Mouse (Mus musculus) liver, embryonic 14.5 days (tissue): ENCODE measurements around the gene Nlgn2. TPM values are rescaled to one million over a fixed set of nuclear protein-coding genes. Genes with fewer than 3 reads are reported as not detected.

Source experiments
- ATAC-seq: fragments of 200-750 bp; cut with Nextera tagmentation; 2 replicates; pipeline ENCODE4 v1.8.0; 2017; ENCODE audit warnings: moderate number of reproducible peaks, mild to moderate bottlenecking, moderate library complexity; ENCODE audit not compliant: insufficient read depth
- DNase-seq, 3 experiments: peaks; one replicate each; pipeline ENCODE4 v3.0.0-alpha.2; 2012 to 2013; ENCODE audit warnings: low read depth in 3 of 3, low spot score in 3 of 3
- H3K27ac ChIP-seq: fragments of 300-500 bp; sonication (generic); 2 replicates; pipeline ENCODE4 v1.5.1; 2014; ENCODE audit warnings: moderate library complexity, mild to moderate bottlenecking, control low read depth, inconsistent platforms
- H3K27me3 ChIP-seq: fragments of 300-500 bp; sonication (generic); 2 replicates; pipeline ENCODE4 v1.6.1; 2014; ENCODE audit warnings: mild to moderate bottlenecking, low read length, moderate library complexity; ENCODE audit not compliant: control insufficient read depth, insufficient read depth
- H3K36me3 ChIP-seq: fragments of 300-500 bp; sonication (generic); replicated peaks from 2 replicates; pipeline ENCODE4 v1.6.1; 2014; ENCODE audit warnings: low read depth; ENCODE audit not compliant: control insufficient read depth, insufficient read depth
- H3K4me1 ChIP-seq, 2 experiments: fragments of 200-500 bp in 1 of 2; fragments of 300-500 bp in 1 of 2; sonication (generic) in 1 of 2; replicated peaks; 2 replicates each; pipeline ENCODE4 v1.6.1; 2012 to 2014; ENCODE audit warnings: antibody characterized with exemption in 1 of 2, inconsistent platforms in 1 of 2, low read length in 1 of 2; ENCODE audit not compliant: control insufficient read depth in 2 of 2, insufficient read depth in 2 of 2
- H3K4me2 ChIP-seq: fragments of 300-500 bp; sonication (generic); 2 replicates; pipeline ENCODE4 v1.6.1; 2014; ENCODE audit warnings: low read depth, mild to moderate bottlenecking, control low read depth, moderate library complexity
- H3K4me3 ChIP-seq, 2 experiments: fragments of 200-500 bp in 1 of 2; fragments of 300-500 bp in 1 of 2; sonication (generic) in 1 of 2; 2 replicates each; pipeline ENCODE4 v1.5.1; 2012 to 2014; ENCODE audit warnings: low read depth in 2 of 2, low read length in 2 of 2, mild to moderate bottlenecking in 2 of 2, control low read depth in 1 of 2, inconsistent platforms in 1 of 2, moderate library complexity in 1 of 2; ENCODE audit not compliant: insufficient read depth in 1 of 2
- H3K9ac ChIP-seq: fragments of 300-500 bp; sonication (generic); replicated peaks from 2 replicates; pipeline ENCODE4 v1.6.1; 2014; ENCODE audit warnings: mild to moderate bottlenecking, control low read depth, moderate library complexity
- H3K9me3 ChIP-seq: fragments of 300-500 bp; sonication (generic); 2 replicates; pipeline ENCODE4 v1.6.1; 2016; ENCODE audit warnings: low read length, mixed read lengths; ENCODE audit not compliant: control insufficient read depth
- CTCF ChIP-seq: IDR thresholded peaks from 2 replicates; pipeline ENCODE4 v1.5.1; 2016; ENCODE audit warnings: antibody characterized with exemption, low read depth, control low read depth
- EP300 ChIP-seq: IDR thresholded peaks from 2 replicates; pipeline ENCODE4 v1.6.1; 2016; ENCODE audit warnings: antibody characterized with exemption, low read depth
- WGBS: fragments of 180-500 bp; shearing (Covaris S2); extraction: QIAGEN DNeasy Blood & Tissue Kit; methylation state at CpG from one replicate; pipeline ENCODE4 v1.1.7; 2014; ENCODE audit not compliant: insufficient replicate concordance; 5-methylcytosine and 5-hydroxymethylcytosine counted together
- polyA plus RNA-seq, 2 experiments: library from polyadenylated mRNA; depleted of rRNA in 1 of 2; stranded (reverse) in 1 of 2; unstranded in 1 of 2; fragments of >200 nt; fragmentation: Nextera tagmentation in 1 of 2; extraction: Ambion mirVana in 1 of 2; gene quantifications; 2 replicates each; pipeline versions ENCODE4 v1.2.1 to v1.2.3; 2012 to 2014

The Nlgn2 gene
- 2.0 and 2.2 TPM in 2 replicates for polyA plus RNA-seq (2012; rRNA removed)
- polyA plus RNA-seq (2014; fragmentation: Nextera tagmentation; extraction: Ambion mirVana), result 0.48 and 0.76 TPM in 2 replicates

GRCm38 (mm10) chr11:69837604-69837951, at the start of gene Nlgn2:
Gene Nlgn2, minus strand, starts transcription at chr11:69837784.
- H3K4me2 ChIP-seq, result peak within 1 kb of the TSS; percentile 94
- peak within 1 kb of the TSS; percentile 81 for H3K9ac ChIP-seq
- no peaks in the 10 kb centered on the region for H3K36me3 ChIP-seq
- DNase-seq, result no peak
- H3K4me1 ChIP-seq, result peaks cover 14 to 23% of the 10 kb centered on the region in 2 experiments
- WGBS, result under 1% methylated on average over 32 of the region's 32 CpGs
- TF ChIP-seq EP300 (no peak), CTCF (no peak)
- peak; percentile 39 for ATAC-seq
- H3K9me3 ChIP-seq, result no peaks in the 10 kb centered on the region
- H3K27me3 ChIP-seq, result peaks cover 44% of the 10 kb centered on the region
- peak within 1 kb of the TSS; percentile 76 for H3K27ac ChIP-seq
- peak within 1 kb of the TSS; percentile 67 to 88 for H3K4me3 ChIP-seq

DNA sequence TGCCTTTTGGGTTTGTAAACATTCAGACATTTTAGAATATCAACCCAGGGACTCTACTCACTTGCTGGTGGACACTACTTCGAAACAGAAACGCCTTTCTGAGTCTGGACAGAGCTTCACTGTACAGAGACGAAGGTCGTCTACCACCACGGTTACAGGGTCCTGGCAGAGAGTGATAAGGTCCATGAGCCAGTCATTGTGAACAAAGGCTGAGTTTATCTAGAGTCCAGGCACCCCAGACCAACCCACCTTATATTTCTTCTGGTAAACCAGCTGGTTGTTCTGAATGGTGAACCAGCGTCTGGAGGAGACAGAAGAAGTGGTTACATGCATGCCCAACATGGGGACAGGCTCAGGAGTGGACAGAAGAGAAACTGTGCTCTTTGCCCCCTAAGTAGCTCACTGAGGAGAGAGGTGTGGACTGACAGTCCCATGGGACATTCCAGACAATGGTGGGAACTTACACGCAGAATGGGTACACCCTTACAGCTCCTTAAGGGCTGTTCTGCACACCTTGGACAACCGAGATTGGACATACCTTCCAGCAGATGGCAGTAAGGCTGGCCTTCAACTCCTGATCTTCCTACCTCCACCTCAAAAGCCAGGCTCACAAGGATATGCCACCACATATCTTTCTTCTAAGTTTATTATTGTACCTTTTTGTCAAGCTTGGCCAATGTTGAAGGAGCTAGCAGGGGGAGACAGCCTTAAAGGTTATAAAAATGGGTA, 49.5 kb upstream of the Nlgn2 start:
- Histone ChIP-seq H3K27ac (peak overlapping the region; percentile 69), H3K9ac (peak overlapping the region; percentile 27; the same call in 1 of the 2 replicates), H3K9me3 (no peaks in the 10 kb centered on the region), H3K27me3 (no peaks in the 10 kb centered on the region), H3K4me1 (peaks cover 12 to 26% of the 10 kb centered on the region in 2 experiments), H3K36me3 (no peaks in the 10 kb centered on the region), H3K4me2 (peak overlapping the region; percentile 42), H3K4me3 (no peak overlapping the region)
- WGBS, result 8% methylated on average over 8 of the region's 8 CpGs
- peak; percentile 87 for ATAC-seq
- TF ChIP-seq EP300 (peak; percentile 73), CTCF (peak; percentile 84)
- DNase-seq, result peak in 1 of 3 experiments; percentile 59

- H3K4me1 ChIP-seq, result peaks cover 19 to 30% of the 10 kb centered on the region in 2 experiments
Observed at GRCm38 (mm10) chr11:69884663-69885062, 47.1 kb upstream of the Nlgn2 start.

GRCm38 (mm10) chr11:69884240-69884639, 46.7 kb upstream of the Nlgn2 start:
- no peaks in the 10 kb centered on the region for H3K27me3 ChIP-seq
- H3K9ac ChIP-seq, result no peak overlapping the region
- no peak for DNase-seq
- H3K9me3 ChIP-seq, result no peaks in the 10 kb centered on the region
- no peak overlapping the region for H3K4me2 ChIP-seq
- no peaks in the 10 kb centered on the region for H3K36me3 ChIP-seq
- 73% methylated on average over 9 of the region's 9 CpGs for WGBS
- peaks cover 23 to 34% of the 10 kb centered on the region in 2 experiments for H3K4me1 ChIP-seq
- TF ChIP-seq EP300 (no peak), CTCF (no peak)
- no peak overlapping the region for H3K4me3 ChIP-seq
- ATAC-seq, result no peak
- no peak overlapping the region for H3K27ac ChIP-seq

More at GRCm38 (mm10) chr11:69884663-69885062, 47.1 kb upstream of the Nlgn2 start:
- no peak for TF ChIP-seq CTCF
- TF ChIP-seq EP300, result no peak
- 67% methylated on average over 8 of the region's 8 CpGs for WGBS
- DNase-seq, result no peak
- H3K4me3 ChIP-seq, result no peak overlapping the region
- no peaks in the 10 kb centered on the region for H3K27me3 ChIP-seq
- H3K9ac ChIP-seq, result no peak overlapping the region
- H3K9me3 ChIP-seq, result no peaks in the 10 kb centered on the region
- H3K27ac ChIP-seq, result no peak overlapping the region
- H3K36me3 ChIP-seq, result no peaks in the 10 kb centered on the region
- H3K4me2 ChIP-seq, result no peak overlapping the region
- no peak for ATAC-seq

DNA sequence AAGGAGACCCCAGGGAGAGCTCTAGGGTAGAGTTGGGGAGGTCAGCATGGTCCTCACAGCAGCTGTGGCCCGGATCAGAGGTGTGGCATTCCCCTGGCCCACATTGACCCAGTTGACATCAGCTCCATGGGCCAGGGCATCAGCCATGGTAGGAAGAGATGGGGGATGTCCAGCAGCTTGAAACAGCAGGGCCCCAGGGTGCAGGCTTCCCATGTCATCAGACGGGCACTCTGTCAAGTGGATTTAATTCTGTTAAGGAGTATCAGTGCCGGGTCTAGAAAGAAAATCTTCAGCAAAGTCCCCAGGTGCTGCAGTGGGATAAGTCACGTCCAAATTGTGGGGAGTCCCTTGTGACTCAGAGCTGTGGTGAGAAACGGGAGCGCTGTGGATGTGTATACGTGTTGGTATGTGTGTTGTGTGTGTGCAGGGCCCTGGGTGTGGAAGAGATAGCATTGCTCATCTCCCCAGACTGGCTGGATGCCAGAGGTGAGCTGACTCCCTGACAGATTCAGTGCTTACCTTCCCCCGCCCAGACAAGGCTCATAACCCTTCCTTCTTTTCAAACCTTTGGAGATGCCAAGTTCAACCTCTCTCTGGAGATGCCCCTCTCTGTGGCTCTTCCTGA, 46.1 kb upstream of the Nlgn2 start:
- ATAC-seq (no peak), DNase-seq (no peak)
- H3K4me2 ChIP-seq, result no peak overlapping the region
- TF ChIP-seq EP300, result no peak
- TF ChIP-seq CTCF, result no peak
- no peaks in the 10 kb centered on the region for H3K36me3 ChIP-seq
- WGBS, result 65% methylated on average over 8 of the region's 8 CpGs
- no peak overlapping the region for H3K27ac ChIP-seq
- peaks cover 29 to 40% of the 10 kb centered on the region in 2 experiments for H3K4me1 ChIP-seq
- no peaks in the 10 kb centered on the region for H3K9me3 ChIP-seq
- no peak overlapping the region for H3K4me3 ChIP-seq
- H3K27me3 ChIP-seq, result no peaks in the 10 kb centered on the region
- H3K9ac ChIP-seq, result no peak overlapping the region
